25 mouse cellular contexts compared by ENCODE assay signal in the genomic region with DNA sequence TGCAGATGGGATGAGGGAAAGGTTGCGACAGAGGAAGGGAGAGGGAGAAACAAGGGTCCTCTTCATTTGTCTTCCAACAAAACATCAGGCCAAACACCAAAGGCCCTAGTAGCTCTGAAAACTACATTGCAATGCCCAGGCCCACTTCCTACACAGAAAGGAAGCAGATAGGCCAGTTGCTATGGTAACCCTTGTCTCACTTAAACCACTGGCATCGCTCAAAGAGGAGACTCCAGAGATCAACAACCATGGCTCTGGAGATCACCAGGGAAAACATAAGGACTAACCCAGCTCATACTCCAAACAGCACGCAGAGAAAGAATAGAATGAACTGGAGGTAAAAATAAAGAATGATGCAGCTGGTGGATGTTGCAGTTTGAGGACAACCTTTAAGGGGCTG. TPM values are rescaled to one million over a fixed set of nuclear protein-coding genes. Genes with fewer than 3 reads are reported as not detected.
DNase-seq lines count a peak whose midpoint lies in the region; ATAC-seq and TF ChIP-seq lines count a peak whose summit lies in the region.
"Had no signal": no experiment of that assay in that cellular context is flagged by ENCODE, and none has a peak within 500 bp of the region (broad histone marks: within the 10 kb centered on the region; RNA-seq: fewer than 3 reads in every experiment).

No protein-coding gene starts in this region.

- H3K4me1 ChIP-seq in liver, postnatal 0 days (ENCODE audit: insufficient read depth), result peaks cover 22% of the 10 kb centered on the region
- H3K4me1 ChIP-seq in liver, embryonic 11.5 days (replicated peaks; ENCODE audit: control insufficient read depth, insufficient read depth, low read length), result peaks cover 30% of the 10 kb centered on the region
- H3K4me1 ChIP-seq: forebrain, embryonic 13.5 days; midbrain, embryonic 12.5 days; neural tube, embryonic 12.5 days had no signal

- DNase-seq in liver, postnatal 0 days, result no peak
- no peak for DNase-seq in liver, embryonic 11.5 days (ENCODE audit: low spot score)
- DNase-seq in CD4-positive helper T cell, adult 2 months (ENCODE audit: low read depth, low spot score), result peak; percentile 67
- DNase-seq in urinary bladder, postnatal 14 days (ENCODE audit: low spot score), result no peak
- DNase-seq in heart, postnatal 4 days, result no peak
- DNase-seq in cerebellum, postnatal 10 days, result no peak
- DNase-seq: cerebellum, postnatal 25 days; gastrocnemius, adult 2 months; heart, adult 2 months; kidney, adult 11 months; kidney, postnatal 14 days; lung, postnatal 14 days; right cerebral cortex, postnatal 25 days; thymus, postnatal 36 days had no signal

- no peaks in the 10 kb centered on the region for H3K9me3 ChIP-seq in liver, postnatal 0 days (ENCODE audit: low read length)
- H3K9me3 ChIP-seq in liver, embryonic 11.5 days (ENCODE audit: control insufficient read depth, low read length), result no peaks in the 10 kb centered on the region
- H3K9me3 ChIP-seq: forebrain, embryonic 13.5 days; hindbrain, embryonic 13.5 days; limb, embryonic 12.5 days; midbrain, embryonic 12.5 days; neural tube, embryonic 12.5 days had no signal

- peaks cover 28% of the 10 kb centered on the region for H3K36me3 ChIP-seq in liver, postnatal 0 days (replicated peaks; ENCODE audit: insufficient read depth, low read length)
- no peaks in the 10 kb centered on the region for H3K36me3 ChIP-seq in liver, embryonic 11.5 days (ENCODE audit: control insufficient read depth, insufficient read depth, low read length)
- H3K36me3 ChIP-seq: hindbrain, embryonic 13.5 days; limb, embryonic 12.5 days; midbrain, embryonic 12.5 days; neural tube, embryonic 12.5 days had no signal

- peak overlapping the region; percentile 7; the same call in 1 of the 2 replicates for H3K4me2 ChIP-seq in liver, postnatal 0 days (ENCODE audit: low read depth, low read length)
- no peak overlapping the region for H3K4me2 ChIP-seq in liver, embryonic 11.5 days
- H3K4me2 ChIP-seq: forebrain, embryonic 13.5 days; hindbrain, embryonic 13.5 days; limb, embryonic 12.5 days; midbrain, embryonic 12.5 days; neural tube, embryonic 12.5 days had no signal

- no peak for TF ChIP-seq EP300 in liver, postnatal 0 days (IDR thresholded peaks at IDR 0.05; ENCODE audit: low read depth)

- 46% methylated on average over 3 of the region's 3 CpGs for WGBS in liver, postnatal 0 days (ENCODE audit: insufficient replicate concordance)
- WGBS in liver, embryonic 11.5 days, result 49% methylated on average over 3 of the region's 3 CpGs

- no peak for TF ChIP-seq CTCF in liver, postnatal 0 days (IDR thresholded peaks at IDR 0.05; ENCODE audit: low read depth)

- no peak overlapping the region for H3K9ac ChIP-seq in liver, postnatal 0 days (replicated peaks)
- H3K9ac ChIP-seq in liver, embryonic 11.5 days (ENCODE audit: low read depth, low read length), result no peak overlapping the region
- H3K9ac ChIP-seq: forebrain, embryonic 13.5 days; hindbrain, embryonic 13.5 days; limb, embryonic 12.5 days; midbrain, embryonic 12.5 days; neural tube, embryonic 12.5 days had no signal

- no peak for ATAC-seq in liver, postnatal 0 days
- ATAC-seq in liver, embryonic 11.5 days (replicated peaks; ENCODE audit: low FRiP score), result no peak
- ATAC-seq in CD4-positive, CD25-positive, alpha-beta regulatory T cell, adult 4 months, result peak; percentile 27
- ATAC-seq in common myeloid progenitor, adult 5-6 weeks (replicated peaks; ENCODE audit: low read depth, poor library complexity, severe bottlenecking), result peak; percentile 36
- ATAC-seq: forebrain, embryonic 13.5 days; Patski had no signal

- no peak overlapping the region for H3K4me3 ChIP-seq in liver, postnatal 0 days (ENCODE audit: low read depth, low read length)
- H3K4me3 ChIP-seq in liver, embryonic 11.5 days (ENCODE audit: low read depth, low read length), result no peak overlapping the region
- H3K4me3 ChIP-seq: forebrain, embryonic 13.5 days; gastrocnemius, adult 2 months; heart, adult 2 months; hindbrain, embryonic 13.5 days; limb, embryonic 12.5 days; midbrain, embryonic 12.5 days; neural tube, embryonic 12.5 days had no signal

- no peaks in the 10 kb centered on the region for H3K27me3 ChIP-seq in liver, postnatal 0 days (ENCODE audit: insufficient read depth, low read length)
- no peaks in the 10 kb centered on the region for H3K27me3 ChIP-seq in liver, embryonic 11.5 days (replicated peaks; ENCODE audit: control insufficient read depth, insufficient read depth, low read length)
- H3K27me3 ChIP-seq: forebrain, embryonic 13.5 days; hindbrain, embryonic 13.5 days; limb, embryonic 12.5 days; midbrain, embryonic 12.5 days; neural tube, embryonic 12.5 days; Patski had no signal

- H3K27ac ChIP-seq in liver, postnatal 0 days (ENCODE audit: low read depth), result no peak overlapping the region
- H3K27ac ChIP-seq in liver, embryonic 11.5 days (ENCODE audit: low read depth, low read length), result no peak overlapping the region
- H3K27ac ChIP-seq: forebrain, embryonic 13.5 days; gastrocnemius, adult 2 months; heart, adult 2 months; hindbrain, embryonic 13.5 days; limb, embryonic 12.5 days; midbrain, embryonic 12.5 days; neural tube, embryonic 12.5 days had no signal

RNA-seq across cellular contexts. Expression of a gene that starts 6.5 kb away (rescaled TPM):
- polyA plus RNA-seq in liver, postnatal 0 days (2015; fragmentation: Nextera tagmentation; extraction: Ambion mirVana), result 190 and 192 TPM in 2 replicates
- polyA plus RNA-seq in liver, embryonic 11.5 days (2014; fragmentation: Nextera tagmentation; extraction: Ambion mirVana), result 181 and 183 TPM in 2 replicates
- polyA plus RNA-seq in CD4-positive, CD25-positive, alpha-beta regulatory T cell, adult 4 months (2017; shearing (Covaris generic)), result 1,000 to 10,000 TPM; 2,618 to 2,837 TPM
- 551 and 575 TPM in 2 replicates for total RNA-seq in common myeloid progenitor, adult 5-6 weeks (2017)
- total RNA-seq in heart, postnatal 4 days (2021), result 10 to 100 TPM; 33.6 to 39.4 TPM

RNA-seq across cellular contexts. Expression of a gene that starts 11.6 kb away (rescaled TPM):
- 0.34 and 0.77 TPM in 2 replicates for polyA plus RNA-seq in liver, postnatal 0 days (2015; fragmentation: Nextera tagmentation; extraction: Ambion mirVana)
- polyA plus RNA-seq in liver, embryonic 11.5 days (2014; fragmentation: Nextera tagmentation; extraction: Ambion mirVana), result not detected in 2 replicates
- under 1 TPM; 0.05 to 0.10 TPM for polyA plus RNA-seq in CD4-positive, CD25-positive, alpha-beta regulatory T cell, adult 4 months (2017; shearing (Covaris generic))
- total RNA-seq in common myeloid progenitor, adult 5-6 weeks (2017), result 0.44 TPM in 1 of 2 replicates, not detected in the other
- total RNA-seq in heart, postnatal 4 days (2021), result not detected
- total RNA-seq: adrenal gland, postnatal 4 days; gastrocnemius, adult 2 months had no signal
- polyA plus RNA-seq: forebrain, embryonic 13.5 days; hindbrain, embryonic 13.5 days; liver, embryonic 16.5 days; midbrain, embryonic 12.5 days; neural tube, embryonic 12.5 days had no signal

RNA-seq across cellular contexts. Expression of a gene that starts 13.3 kb away (rescaled TPM):
- polyA plus RNA-seq in liver, postnatal 0 days (2015; fragmentation: Nextera tagmentation; extraction: Ambion mirVana), result 0.40 and 0.42 TPM in 2 replicates
- polyA plus RNA-seq in liver, embryonic 11.5 days (2014; fragmentation: Nextera tagmentation; extraction: Ambion mirVana), result 0.22 and 0.34 TPM in 2 replicates
- polyA plus RNA-seq in CD4-positive, CD25-positive, alpha-beta regulatory T cell, adult 4 months (2017; shearing (Covaris generic)), result 1 to 10 TPM; 2.9 to 3.1 TPM
- 0.32 TPM in 1 of 2 replicates, not detected in the other for total RNA-seq in common myeloid progenitor, adult 5-6 weeks (2017)
- under 1 TPM in 1 of 2 experiments, not detected in 1; 0.20 TPM for total RNA-seq in heart, postnatal 4 days (2021)
- total RNA-seq: heart, adult 2 months; left cerebral cortex, adult 8-10 months had no signal
- polyA plus RNA-seq: hindbrain, embryonic 13.5 days; midbrain, embryonic 12.5 days; neural tube, embryonic 12.5 days had no signal

RNA-seq across cellular contexts. Expression of a gene that starts 59.6 kb away (rescaled TPM):
- polyA plus RNA-seq in liver, postnatal 0 days (2015; fragmentation: Nextera tagmentation; extraction: Ambion mirVana), result 4.5 and 6.2 TPM in 2 replicates
- polyA plus RNA-seq in liver, embryonic 11.5 days (2014; fragmentation: Nextera tagmentation; extraction: Ambion mirVana), result 7.7 and 8.2 TPM in 2 replicates
- polyA plus RNA-seq in CD4-positive, CD25-positive, alpha-beta regulatory T cell, adult 4 months (2017; shearing (Covaris generic)), result not detected
- not detected in 2 replicates for total RNA-seq in common myeloid progenitor, adult 5-6 weeks (2017)
- 100 to 1,000 TPM; 188 to 201 TPM for total RNA-seq in heart, postnatal 4 days (2021)

Comparison
In these comparisons a context has a peak if more than half of its experiments do, and no peak if none do; other contexts are left out.
1. ATAC-seq: peak in CD4-positive, CD25-positive, alpha-beta regulatory T cell, adult 4 months (single experiment) and common myeloid progenitor, adult 5-6 weeks (single experiment); none in liver, postnatal 0 days (single experiment) and liver, embryonic 11.5 days (single experiment).
2. RNA of a gene that starts 6.5 kb away (polyA plus RNA-seq): 2,618 to 2,837 TPM in CD4-positive, CD25-positive, alpha-beta regulatory T cell, adult 4 months; 190 to 192 TPM in liver, postnatal 0 days and 181 to 183 TPM in liver, embryonic 11.5 days; every median in the first group is over 10 times any median in the second.